Mouse (Mus musculus) kidney, embryonic 14.5 days (tissue): Measurements from ENCODE around the gene Ubash3b. TPM values are rescaled to one million over a fixed set of nuclear protein-coding genes. Genes with fewer than 3 reads are reported as not detected.

ENCODE experiments used
- ATAC-seq: fragments of 200-750 bp; cut with Nextera tagmentation; 2 replicates; pipeline ENCODE4 v1.8.0; 2017; ENCODE audit warnings: moderate number of reproducible peaks, mild to moderate bottlenecking, moderate TSS enrichment, moderate library complexity; ENCODE audit not compliant: low FRiP score, low TSS enrichment
- H3K27ac ChIP-seq: fragments of 300-500 bp; sonication (generic); 2 replicates; pipeline ENCODE4 v1.5.1; 2014; ENCODE audit warnings: low read depth, mild to moderate bottlenecking, low read length, moderate library complexity, mixed read lengths
- H3K27me3 ChIP-seq: fragments of 300-500 bp; sonication (generic); 2 replicates; pipeline ENCODE4 v1.6.1; 2014; ENCODE audit warnings: mild to moderate bottlenecking, low read length; ENCODE audit not compliant: control insufficient read depth, insufficient read depth
- H3K36me3 ChIP-seq: fragments of 300-500 bp; sonication (generic); 2 replicates; pipeline ENCODE4 v1.6.1; 2014; ENCODE audit warnings: low read length, mixed read lengths; ENCODE audit not compliant: control insufficient read depth, insufficient read depth
- H3K4me1 ChIP-seq: fragments of 300-500 bp; sonication (generic); 2 replicates; pipeline ENCODE4 v1.6.1; 2014; ENCODE audit warnings: low read length, mixed read lengths; ENCODE audit not compliant: control insufficient read depth, insufficient read depth
- H3K4me2 ChIP-seq: fragments of 300-500 bp; sonication (generic); replicated peaks from 2 replicates; pipeline ENCODE4 v1.6.1; 2014; ENCODE audit warnings: low read depth, mild to moderate bottlenecking, low read length
- H3K4me3 ChIP-seq: fragments of 300-500 bp; sonication (generic); 2 replicates; pipeline ENCODE4 v1.5.1; 2014; ENCODE audit warnings: mild to moderate bottlenecking, low read length
- H3K9ac ChIP-seq: fragments of 300-500 bp; sonication (generic); 2 replicates; pipeline ENCODE4 v1.6.1; 2014; ENCODE audit warnings: low read depth, mild to moderate bottlenecking, low read length, moderate library complexity
- H3K9me3 ChIP-seq: fragments of 300-500 bp; sonication (generic); 2 replicates; pipeline ENCODE4 v1.6.1; 2016; ENCODE audit warnings: low read length; ENCODE audit not compliant: control insufficient read depth
- WGBS: fragments of 180-500 bp; shearing (Covaris S2); extraction: QIAGEN DNeasy Blood & Tissue Kit; methylation state at CpG from one replicate; pipeline ENCODE4 v1.1.7; 2014; 5-methylcytosine and 5-hydroxymethylcytosine counted together
- polyA plus RNA-seq: library from polyadenylated mRNA; unstranded; fragments of >200 nt; fragmentation: Nextera tagmentation; extraction: Ambion mirVana; gene quantifications from 2 replicates; pipeline ENCODE4 v1.2.1, GENCODE M21; 2014

Ubash3b gene
- polyA plus RNA-seq, 1 experiment from 2014 or later = 9.3 TPM

- peak overlapping the region; percentile 85 for H3K4me3 ChIP-seq
- peak overlapping the region; percentile 76 for H3K9ac ChIP-seq
- peak; percentile 88 for ATAC-seq
- H3K27ac ChIP-seq = peak overlapping the region; percentile 83; the same call in 1 of the 2 replicates
- H3K36me3 ChIP-seq = no peaks in the 10 kb centered on the region
- H3K4me1 ChIP-seq = peaks cover 25% of the 10 kb centered on the region
- WGBS = under 1% methylated on average over 82 of the region's 82 CpGs
- H3K4me2 ChIP-seq = peak overlapping the region; percentile 82
- peaks cover 4% of the 10 kb centered on the region; the same call in 1 of the 2 replicates for H3K27me3 ChIP-seq
- H3K9me3 ChIP-seq = no peaks in the 10 kb centered on the region
Measured at GRCm38 (mm10) chr9:41157020-41157871, 4.3 kb downstream of the Ubash3b start.

GRCm38 (mm10) chr9:41156720-41157019 is 4.8 kb downstream of the Ubash3b start:
- H3K27me3 ChIP-seq = peaks cover 4% of the 10 kb centered on the region; the same call in 1 of the 2 replicates
- no peak overlapping the region for H3K27ac ChIP-seq
- WGBS = 1% methylated on average over 20 of the region's 20 CpGs
- peak overlapping the region; percentile 82 for H3K4me2 ChIP-seq
- peak overlapping the region; percentile 85 for H3K4me3 ChIP-seq
- H3K9ac ChIP-seq = peak overlapping the region; percentile 76
- H3K4me1 ChIP-seq = peaks cover 28% of the 10 kb centered on the region
- no peaks in the 10 kb centered on the region for H3K9me3 ChIP-seq
- H3K36me3 ChIP-seq = no peaks in the 10 kb centered on the region
- ATAC-seq = no peak

DNA sequence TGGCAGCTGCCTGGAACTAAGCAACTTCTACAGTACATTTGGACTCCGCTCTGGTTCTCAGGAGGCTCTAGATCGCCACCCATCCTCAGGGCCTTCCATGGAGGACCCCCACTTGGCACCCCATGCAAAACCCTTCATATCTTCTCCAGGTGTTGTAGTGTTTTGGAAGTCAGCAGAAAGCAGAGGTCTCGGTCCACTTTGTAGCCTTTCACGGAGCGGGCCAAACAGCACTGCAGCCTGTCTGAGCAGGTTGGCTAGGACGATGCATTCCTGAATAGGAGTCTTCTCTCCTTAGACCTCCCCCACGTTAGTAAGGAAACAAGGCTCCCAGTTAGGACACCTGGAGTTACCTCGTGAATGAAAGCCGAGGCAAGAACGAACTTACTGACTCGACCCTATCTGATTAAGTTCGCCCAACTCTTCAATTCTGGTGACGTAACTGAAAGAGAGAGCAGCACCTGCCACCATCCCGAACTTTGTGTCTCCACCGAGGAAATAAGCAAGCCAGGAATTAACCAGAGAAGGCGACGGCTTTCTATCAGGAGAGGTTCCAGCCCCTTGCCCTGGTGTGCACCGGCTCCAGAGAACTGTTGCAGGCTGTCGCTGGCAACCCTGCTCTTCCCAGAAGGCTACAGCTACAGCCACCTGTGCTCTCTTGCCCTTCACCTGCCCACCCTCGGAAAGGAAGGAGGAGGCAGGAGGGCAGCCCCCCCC is 5.3 kb downstream of the Ubash3b start:
- Histone ChIP-seq H3K4me1 (peaks cover 32% of the 10 kb centered on the region), H3K4me3 (peak overlapping the region; percentile 85), H3K36me3 (no peaks in the 10 kb centered on the region), H3K9ac (peak overlapping the region; percentile 76), H3K27ac (no peak overlapping the region), H3K27me3 (peaks cover 4% of the 10 kb centered on the region; the same call in 1 of the 2 replicates), H3K4me2 (peak overlapping the region; percentile 82), H3K9me3 (no peaks in the 10 kb centered on the region)
- 16% methylated on average over 20 of the region's 20 CpGs for WGBS
- no peak for ATAC-seq

GRCm38 (mm10) chr9:41153979-41154378 is 7.5 kb downstream of the Ubash3b start:
- 84% methylated on average over 1 of the region's 1 CpGs for WGBS
- Histone ChIP-seq H3K27me3 (peaks cover 4% of the 10 kb centered on the region; the same call in 1 of the 2 replicates), H3K4me2 (no peak overlapping the region), H3K27ac (no peak overlapping the region), H3K36me3 (no peaks in the 10 kb centered on the region), H3K9ac (no peak overlapping the region), H3K4me1 (peaks cover 32% of the 10 kb centered on the region), H3K4me3 (no peak overlapping the region), H3K9me3 (no peaks in the 10 kb centered on the region)
- no peak for ATAC-seq

DNA sequence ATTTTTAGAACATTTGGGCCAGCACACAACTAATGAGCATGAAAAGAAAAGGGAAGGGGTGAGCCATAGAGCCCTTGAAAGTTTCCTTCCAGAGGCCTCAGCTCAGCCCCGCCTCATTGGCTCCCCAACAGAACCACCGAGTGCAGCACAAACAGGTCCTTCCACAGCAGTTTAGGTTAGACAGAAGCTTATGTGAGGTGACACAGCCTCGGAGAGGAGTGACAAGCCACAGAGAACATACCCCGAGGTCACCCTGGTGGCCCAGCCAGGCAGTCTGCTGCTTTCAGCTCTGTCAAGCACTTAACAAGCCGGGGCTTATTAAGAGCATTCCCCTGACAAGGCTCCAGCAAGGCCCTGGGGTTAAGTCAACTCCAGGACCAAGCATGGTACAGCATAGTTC is 8.4 kb downstream of the Ubash3b start:
- H3K4me3 ChIP-seq = no peak overlapping the region
- 36% methylated on average over 5 of the region's 5 CpGs for WGBS
- H3K27me3 ChIP-seq = peaks cover 4% of the 10 kb centered on the region; the same call in 1 of the 2 replicates
- no peaks in the 10 kb centered on the region for H3K36me3 ChIP-seq
- H3K4me2 ChIP-seq = 0 out of 2 replicates have a peak overlapping the region, but pooled peaks have one; percentile 3
- H3K9me3 ChIP-seq = no peaks in the 10 kb centered on the region
- no peak for ATAC-seq
- H3K4me1 ChIP-seq = peaks cover 32% of the 10 kb centered on the region
- H3K27ac ChIP-seq = peak overlapping the region; percentile 51; the same call in 1 of the 2 replicates
- no peak overlapping the region for H3K9ac ChIP-seq

DNA sequence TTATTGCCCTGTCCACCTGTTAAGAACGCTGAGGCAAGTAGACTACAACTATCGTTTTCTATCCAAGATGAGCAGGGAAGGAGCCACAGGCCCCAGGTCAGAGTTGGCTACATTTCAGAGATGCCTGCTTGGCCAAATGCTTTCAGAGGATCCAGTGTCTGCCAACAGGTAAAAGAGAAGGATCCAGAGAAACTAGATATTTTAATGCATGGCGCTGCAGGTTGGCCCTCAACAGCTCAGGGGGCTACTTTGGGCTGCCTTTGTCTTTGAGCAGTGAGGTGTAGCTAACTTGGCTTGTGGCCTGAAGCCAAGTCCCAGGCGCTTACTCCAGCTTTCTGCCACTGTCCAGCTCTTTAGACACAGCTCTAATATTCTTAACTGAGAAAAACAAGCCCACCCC is 10.0 kb downstream of the Ubash3b start:
- Histone ChIP-seq H3K27me3 (peaks cover 3% of the 10 kb centered on the region; the same call in 1 of the 2 replicates), H3K4me3 (no peak overlapping the region), H3K27ac (peak overlapping the region; percentile 42; the same call in 1 of the 2 replicates), H3K36me3 (no peaks in the 10 kb centered on the region), H3K9me3 (no peaks in the 10 kb centered on the region), H3K9ac (no peak overlapping the region), H3K4me1 (peaks cover 43% of the 10 kb centered on the region), H3K4me2 (no peak overlapping the region)
- WGBS = 50% methylated on average over 4 of the region's 4 CpGs
- ATAC-seq = no peak

DNA sequence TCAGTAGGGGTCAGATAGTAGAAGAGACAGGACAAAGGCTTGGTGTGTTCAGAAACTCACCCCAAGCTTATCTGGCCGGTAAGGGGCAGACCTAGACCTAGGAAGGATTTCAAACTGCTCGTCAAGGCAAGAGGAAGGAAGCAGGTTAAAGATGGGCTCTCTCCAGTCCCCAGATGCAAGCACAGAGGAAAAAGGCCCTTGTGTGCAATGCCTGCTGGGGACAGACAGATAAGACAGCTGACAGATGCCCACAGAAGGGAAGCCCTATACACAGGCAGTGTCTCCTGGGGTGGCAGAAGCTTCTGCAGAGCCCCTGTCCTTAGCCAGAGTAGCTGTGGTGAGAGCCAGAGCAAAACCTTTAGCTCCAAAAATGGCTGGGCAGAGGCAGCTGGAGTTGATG is 11.6 kb downstream of the Ubash3b start:
- Histone ChIP-seq H3K4me3 (no peak overlapping the region), H3K4me1 (peaks cover 33% of the 10 kb centered on the region), H3K27me3 (no peaks in the 10 kb centered on the region), H3K9ac (no peak overlapping the region), H3K27ac (no peak overlapping the region), H3K36me3 (no peaks in the 10 kb centered on the region), H3K4me2 (no peak overlapping the region), H3K9me3 (no peaks in the 10 kb centered on the region)
- 61% methylated on average over 2 of the region's 2 CpGs for WGBS
- ATAC-seq = no peak

DNA sequence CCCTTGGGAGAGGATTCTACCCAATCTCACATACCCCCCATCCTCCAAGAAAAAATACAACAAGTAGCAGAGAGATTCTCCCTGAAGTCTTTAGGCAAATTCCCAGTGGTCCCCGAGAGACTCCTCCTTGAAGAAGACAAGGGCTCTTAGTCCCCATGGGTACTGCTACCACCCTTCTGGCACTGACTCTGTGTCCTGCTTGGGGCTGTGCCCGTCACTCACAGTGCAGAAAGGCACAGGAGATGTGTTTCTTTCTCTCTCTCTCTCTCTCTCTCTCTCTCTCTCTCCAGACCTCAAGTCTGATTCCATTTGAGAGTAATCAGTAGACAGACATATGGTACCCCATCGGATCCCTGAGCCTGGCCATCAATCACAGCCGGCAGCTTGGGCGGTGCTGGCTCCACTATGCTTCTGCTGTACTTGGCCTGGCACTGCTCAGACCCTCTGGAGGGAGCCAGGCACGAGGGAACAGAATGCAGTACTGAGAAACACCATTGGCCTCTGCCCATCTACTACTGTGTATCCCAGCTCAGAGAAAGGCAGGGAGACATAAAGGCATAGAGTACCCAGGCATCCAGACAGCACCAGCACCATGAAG is 12.3 kb downstream of the Ubash3b start:
- no peaks in the 10 kb centered on the region for H3K27me3 ChIP-seq
- peaks cover 33% of the 10 kb centered on the region for H3K4me1 ChIP-seq
- no peaks in the 10 kb centered on the region for H3K36me3 ChIP-seq
- no peak overlapping the region for H3K9ac ChIP-seq
- no peaks in the 10 kb centered on the region for H3K9me3 ChIP-seq
- H3K27ac ChIP-seq = no peak overlapping the region
- no peak overlapping the region for H3K4me3 ChIP-seq
- 72% methylated on average over 6 of the region's 6 CpGs for WGBS
- no peak for ATAC-seq
- H3K4me2 ChIP-seq = no peak overlapping the region
